Mouse (Mus musculus) erythroblast, embryonic 14.5 days (primary cell): ENCODE measurements around the gene Lrrc51. TPM values are rescaled to one million over a fixed set of nuclear protein-coding genes. Genes with fewer than 3 reads are reported as not detected.

Experiments
- H3K27me3 ChIP-seq: 2 replicates; pipeline ENCODE4 v1.6.1; 2012; ENCODE audit warnings: inconsistent platforms; ENCODE audit not compliant: control insufficient read depth
- H3K36me3 ChIP-seq: 2 replicates; pipeline ENCODE4 v1.6.1; 2012; ENCODE audit warnings: mild to moderate bottlenecking, inconsistent platforms; ENCODE audit not compliant: control insufficient read depth
- H3K4me1 ChIP-seq: 2 replicates; pipeline ENCODE4 v1.6.1; 2012; ENCODE audit warnings: inconsistent platforms; ENCODE audit not compliant: control insufficient read depth
- H3K4me3 ChIP-seq: replicated peaks from 2 replicates; pipeline ENCODE3; 2012; ENCODE audit warnings: moderate library complexity, mild to moderate bottlenecking, inconsistent platforms
- H3K9me3 ChIP-seq: 2 replicates; pipeline ENCODE4 v1.6.1; 2012; ENCODE audit warnings: low read length, inconsistent platforms, mixed read lengths; ENCODE audit not compliant: control insufficient read depth
- GATA1 ChIP-seq: IDR thresholded peaks from 2 replicates; pipeline ENCODE4 v1.6.1; 2012; ENCODE audit warnings: low read length, inconsistent platforms, mixed read lengths
- TAL1 ChIP-seq: IDR thresholded peaks from 3 replicates; pipeline ENCODE4 v1.6.1; 2012; ENCODE audit warnings: low read length, inconsistent platforms, mixed read lengths
- polyA plus RNA-seq: library from polyadenylated mRNA; stranded (reverse); fragments of >175 nt; gene quantifications from 2 replicates; pipeline ENCODE4 v1.2.3, GENCODE M21; 2012

The Lrrc51 gene
- polyA plus RNA-seq, 1 experiment: not detected

GRCm38 (mm10) chr7:101882413-101883154 lies 51.1 kb downstream of the Lrrc51 start:
- TF ChIP-seq GATA1 (no peak), TAL1 (no peak)
- H3K9me3 ChIP-seq: no peaks in the 10 kb centered on the region
- H3K4me3 ChIP-seq: no peak overlapping the region
- H3K4me1 ChIP-seq: no peaks in the 10 kb centered on the region
- H3K36me3 ChIP-seq: no peaks in the 10 kb centered on the region
- no peaks in the 10 kb centered on the region for H3K27me3 ChIP-seq

- no peaks in the 10 kb centered on the region for H3K9me3 ChIP-seq
- no peak overlapping the region for H3K4me3 ChIP-seq
- H3K27me3 ChIP-seq: no peaks in the 10 kb centered on the region
- TF ChIP-seq TAL1: no peak
- TF ChIP-seq GATA1: no peak
- H3K36me3 ChIP-seq: no peaks in the 10 kb centered on the region
- no peaks in the 10 kb centered on the region for H3K4me1 ChIP-seq
These were observed 52.8 kb downstream of the Lrrc51 start for GRCm38 (mm10) chr7:101880855-101881254.

GRCm38 (mm10) chr7:101875978-101876377 lies 57.7 kb downstream of the Lrrc51 start:
- Histone ChIP-seq H3K4me1 (peaks cover 3% of the 10 kb centered on the region; the same call in 1 of the 2 replicates), H3K36me3 (no peaks in the 10 kb centered on the region), H3K9me3 (no peaks in the 10 kb centered on the region), H3K27me3 (no peaks in the 10 kb centered on the region), H3K4me3 (no peak overlapping the region)
- TF ChIP-seq GATA1 (no peak), TAL1 (no peak)

- no peaks in the 10 kb centered on the region for H3K9me3 ChIP-seq
- H3K36me3 ChIP-seq: no peaks in the 10 kb centered on the region
- TF ChIP-seq TAL1: no peak
- no peak for TF ChIP-seq GATA1
- H3K4me1 ChIP-seq: peaks cover 3% of the 10 kb centered on the region; the same call in 1 of the 2 replicates
- H3K4me3 ChIP-seq: no peak overlapping the region
- H3K27me3 ChIP-seq: no peaks in the 10 kb centered on the region
These were observed 62.4 kb downstream of the Lrrc51 start for GRCm38 (mm10) chr7:101871296-101871695.

- Histone ChIP-seq H3K4me3 (no peak within 1 kb of the TSS), H3K27me3 (no peaks in the 10 kb centered on the region), H3K4me1 (peaks cover 3% of the 10 kb centered on the region; the same call in 1 of the 2 replicates), H3K9me3 (no peaks in the 10 kb centered on the region), H3K36me3 (no peaks in the 10 kb centered on the region)
- no peak for TF ChIP-seq TAL1
- no peak for TF ChIP-seq GATA1
These were observed 63.1 kb downstream of the Lrrc51 start, which contains the start of gene Folr1 for GRCm38 (mm10) chr7:101870629-101871028. TSS of gene Folr1 (minus strand) at chr7:101870788.

- Histone ChIP-seq H3K27me3 (no peaks in the 10 kb centered on the region), H3K9me3 (no peaks in the 10 kb centered on the region), H3K4me1 (peaks cover 3% of the 10 kb centered on the region; the same call in 1 of the 2 replicates), H3K36me3 (no peaks in the 10 kb centered on the region), H3K4me3 (no peak overlapping the region)
- TF ChIP-seq TAL1 (no peak), GATA1 (no peak)
These were observed 64.6 kb downstream of the Lrrc51 start for GRCm38 (mm10) chr7:101869163-101869500.

GRCm38 (mm10) chr7:101868241-101869162 lies 65.2 kb downstream of the Lrrc51 start:
- TF ChIP-seq GATA1 (no peak), TAL1 (no peak)
- Histone ChIP-seq H3K9me3 (no peaks in the 10 kb centered on the region), H3K36me3 (no peaks in the 10 kb centered on the region)

GRCm38 (mm10) chr7:101867482-101867881 lies 66.2 kb downstream of the Lrrc51 start:
- Histone ChIP-seq H3K36me3 (no peaks in the 10 kb centered on the region), H3K4me1 (peaks cover 3% of the 10 kb centered on the region; the same call in 1 of the 2 replicates), H3K4me3 (no peak overlapping the region), H3K9me3 (no peaks in the 10 kb centered on the region), H3K27me3 (no peaks in the 10 kb centered on the region)
- no peak for TF ChIP-seq GATA1
- TF ChIP-seq TAL1: no peak

More at GRCm38 (mm10) chr7:101868241-101869162, 65.2 kb downstream of the Lrrc51 start:
- H3K27me3 ChIP-seq: no peaks in the 10 kb centered on the region
- H3K4me1 ChIP-seq: peaks cover 3% of the 10 kb centered on the region; the same call in 1 of the 2 replicates
- no peak overlapping the region for H3K4me3 ChIP-seq

GRCm38 (mm10) chr7:101866491-101867265 lies 67.0 kb downstream of the Lrrc51 start:
- H3K9me3 ChIP-seq: no peaks in the 10 kb centered on the region
- peaks cover 3% of the 10 kb centered on the region; the same call in 1 of the 2 replicates for H3K4me1 ChIP-seq
- no peaks in the 10 kb centered on the region for H3K27me3 ChIP-seq
- H3K4me3 ChIP-seq: no peak overlapping the region
- no peak for TF ChIP-seq GATA1
- TF ChIP-seq TAL1: no peak
- H3K36me3 ChIP-seq: no peaks in the 10 kb centered on the region
